Mouse (Mus musculus): ENCODE data around the gene Gja8. TPM values are rescaled to one million over a fixed set of nuclear protein-coding genes. Genes with fewer than 3 reads are reported as not detected.

Gene Gja8
- polyA plus RNA-seq, 1 experiment from 2014 or later = not detected

GRCm38 (mm10) chr3:96902336-96902999 is 23.4 kb downstream of the Gja8 start:
- DNase-seq (ENCODE audit: low spot score) (no peak), ATAC-seq (replicated peaks; ENCODE audit: low FRiP score) (no peak)
- Histone ChIP-seq H3K4me1 (replicated peaks; ENCODE audit: control insufficient read depth, insufficient read depth, low read length) (peaks cover 10% of the 10 kb centered on the region; the same call in 1 of the 2 replicates), H3K4me3 (ENCODE audit: low read depth, low read length) (no peak overlapping the region), H3K27ac (ENCODE audit: low read depth, low read length) (no peak overlapping the region), H3K4me2 (no peak overlapping the region), H3K9me3 (ENCODE audit: control insufficient read depth, low read length) (no peaks in the 10 kb centered on the region), H3K27me3 (replicated peaks; ENCODE audit: control insufficient read depth, insufficient read depth, low read length) (no peaks in the 10 kb centered on the region; the same call in 1 of the 2 replicates), H3K9ac (ENCODE audit: low read depth, low read length) (no peak overlapping the region), H3K36me3 (ENCODE audit: control insufficient read depth, insufficient read depth, low read length) (no peaks in the 10 kb centered on the region)
- 83% methylated on average over 4 of the region's 4 CpGs for WGBS

GRCm38 (mm10) chr3:96883690-96884089 is 42.1 kb downstream of the Gja8 start:
- H3K4me3 ChIP-seq (ENCODE audit: low read depth, low read length) = no peak overlapping the region
- DNase-seq (ENCODE audit: low spot score) (no peak), ATAC-seq (replicated peaks; ENCODE audit: low FRiP score) (no peak)
- peaks cover 22% of the 10 kb centered on the region for H3K36me3 ChIP-seq (ENCODE audit: control insufficient read depth, insufficient read depth, low read length)
- no peak overlapping the region for H3K9ac ChIP-seq (ENCODE audit: low read depth, low read length)
- H3K27me3 ChIP-seq (replicated peaks; ENCODE audit: control insufficient read depth, insufficient read depth, low read length) = no peaks in the 10 kb centered on the region
- 93% methylated on average over 7 of the region's 7 CpGs for WGBS
- no peaks in the 10 kb centered on the region for H3K9me3 ChIP-seq (ENCODE audit: control insufficient read depth, low read length)
- no peak overlapping the region for H3K4me2 ChIP-seq
- H3K4me1 ChIP-seq (replicated peaks; ENCODE audit: control insufficient read depth, insufficient read depth, low read length) = no peaks in the 10 kb centered on the region
- H3K27ac ChIP-seq (ENCODE audit: low read depth, low read length) = no peak overlapping the region

- ATAC-seq (replicated peaks; ENCODE audit: low FRiP score) (no peak), DNase-seq (ENCODE audit: low spot score) (no peak)
- 92% methylated on average over 14 of the region's 14 CpGs for WGBS
- no peaks in the 10 kb centered on the region for H3K4me1 ChIP-seq (replicated peaks; ENCODE audit: control insufficient read depth, insufficient read depth, low read length)
- H3K36me3 ChIP-seq (ENCODE audit: control insufficient read depth, insufficient read depth, low read length) = peaks cover 26% of the 10 kb centered on the region
- H3K9ac ChIP-seq (ENCODE audit: low read depth, low read length) = no peak overlapping the region
- no peak overlapping the region for H3K4me3 ChIP-seq (ENCODE audit: low read depth, low read length)
- no peak overlapping the region for H3K4me2 ChIP-seq
- H3K27ac ChIP-seq (ENCODE audit: low read depth, low read length) = no peak overlapping the region
- H3K27me3 ChIP-seq (replicated peaks; ENCODE audit: control insufficient read depth, insufficient read depth, low read length) = no peaks in the 10 kb centered on the region
- H3K9me3 ChIP-seq (ENCODE audit: control insufficient read depth, low read length) = no peaks in the 10 kb centered on the region
Measured at GRCm38 (mm10) chr3:96882061-96882849, 43.6 kb downstream of the Gja8 start.

- Histone ChIP-seq H3K27ac (ENCODE audit: low read depth, low read length) (no peak overlapping the region), H3K27me3 (replicated peaks; ENCODE audit: control insufficient read depth, insufficient read depth, low read length) (no peaks in the 10 kb centered on the region), H3K36me3 (ENCODE audit: control insufficient read depth, insufficient read depth, low read length) (peaks cover 26% of the 10 kb centered on the region), H3K4me2 (no peak overlapping the region), H3K9ac (ENCODE audit: low read depth, low read length) (no peak overlapping the region), H3K4me3 (ENCODE audit: low read depth, low read length) (no peak overlapping the region), H3K4me1 (replicated peaks; ENCODE audit: control insufficient read depth, insufficient read depth, low read length) (no peaks in the 10 kb centered on the region), H3K9me3 (ENCODE audit: control insufficient read depth, low read length) (no peaks in the 10 kb centered on the region)
- ATAC-seq (replicated peaks; ENCODE audit: low FRiP score) (no peak), DNase-seq (ENCODE audit: low spot score) (no peak)
- WGBS = 86% methylated on average over 6 of the region's 6 CpGs
Measured at GRCm38 (mm10) chr3:96881557-96881956, 44.3 kb downstream of the Gja8 start.

GRCm38 (mm10) chr3:96880385-96880784 is 45.4 kb downstream of the Gja8 start:
- DNase-seq (ENCODE audit: low spot score) (no peak), ATAC-seq (replicated peaks; ENCODE audit: low FRiP score) (no peak)
- H3K4me2 ChIP-seq = no peak overlapping the region
- H3K36me3 ChIP-seq (ENCODE audit: control insufficient read depth, insufficient read depth, low read length) = peaks cover 25% of the 10 kb centered on the region
- no peak overlapping the region for H3K4me3 ChIP-seq (ENCODE audit: low read depth, low read length)
- H3K27me3 ChIP-seq (replicated peaks; ENCODE audit: control insufficient read depth, insufficient read depth, low read length) = no peaks in the 10 kb centered on the region
- WGBS = 84% methylated on average over 4 of the region's 4 CpGs
- H3K9ac ChIP-seq (ENCODE audit: low read depth, low read length) = no peak overlapping the region
- no peaks in the 10 kb centered on the region for H3K4me1 ChIP-seq (replicated peaks; ENCODE audit: control insufficient read depth, insufficient read depth, low read length)
- H3K9me3 ChIP-seq (ENCODE audit: control insufficient read depth, low read length) = no peaks in the 10 kb centered on the region
- no peak overlapping the region for H3K27ac ChIP-seq (ENCODE audit: low read depth, low read length)

GRCm38 (mm10) chr3:96879536-96879935 is 46.3 kb downstream of the Gja8 start:
- Histone ChIP-seq H3K4me3 (ENCODE audit: low read depth, low read length) (no peak overlapping the region), H3K36me3 (ENCODE audit: control insufficient read depth, insufficient read depth, low read length) (peaks cover 30% of the 10 kb centered on the region), H3K9me3 (ENCODE audit: control insufficient read depth, low read length) (no peaks in the 10 kb centered on the region), H3K9ac (ENCODE audit: low read depth, low read length) (no peak overlapping the region), H3K4me2 (no peak overlapping the region), H3K4me1 (replicated peaks; ENCODE audit: control insufficient read depth, insufficient read depth, low read length) (no peaks in the 10 kb centered on the region), H3K27ac (ENCODE audit: low read depth, low read length) (no peak overlapping the region), H3K27me3 (replicated peaks; ENCODE audit: control insufficient read depth, insufficient read depth, low read length) (no peaks in the 10 kb centered on the region)
- 85% methylated on average over 9 of the region's 9 CpGs for WGBS
- DNase-seq (ENCODE audit: low spot score) (no peak), ATAC-seq (replicated peaks; ENCODE audit: low FRiP score) (no peak)

- Histone ChIP-seq H3K4me1 (replicated peaks; ENCODE audit: control insufficient read depth, insufficient read depth, low read length) (no peaks in the 10 kb centered on the region), H3K4me2 (no peak overlapping the region), H3K36me3 (ENCODE audit: control insufficient read depth, insufficient read depth, low read length) (peaks cover 23% of the 10 kb centered on the region), H3K27me3 (replicated peaks; ENCODE audit: control insufficient read depth, insufficient read depth, low read length) (no peaks in the 10 kb centered on the region), H3K9me3 (ENCODE audit: control insufficient read depth, low read length) (no peaks in the 10 kb centered on the region), H3K27ac (ENCODE audit: low read depth, low read length) (no peak overlapping the region), H3K9ac (ENCODE audit: low read depth, low read length) (no peak overlapping the region), H3K4me3 (ENCODE audit: low read depth, low read length) (no peak overlapping the region)
- WGBS = 81% methylated on average over 7 of the region's 7 CpGs
- ATAC-seq (replicated peaks; ENCODE audit: low FRiP score) (no peak), DNase-seq (ENCODE audit: low spot score) (no peak)
Measured at GRCm38 (mm10) chr3:96874808-96875571, 50.8 kb downstream of the Gja8 start.

- ATAC-seq (replicated peaks; ENCODE audit: low FRiP score) (no peak), DNase-seq (ENCODE audit: low spot score) (no peak)
- no peaks in the 10 kb centered on the region for H3K4me1 ChIP-seq (replicated peaks; ENCODE audit: control insufficient read depth, insufficient read depth, low read length)
- peaks cover 26% of the 10 kb centered on the region; the same call in 1 of the 2 replicates for H3K36me3 ChIP-seq (ENCODE audit: control insufficient read depth, insufficient read depth, low read length)
- no peak overlapping the region for H3K4me2 ChIP-seq
- no peaks in the 10 kb centered on the region for H3K27me3 ChIP-seq (replicated peaks; ENCODE audit: control insufficient read depth, insufficient read depth, low read length)
- H3K4me3 ChIP-seq (ENCODE audit: low read depth, low read length) = no peak overlapping the region
- H3K27ac ChIP-seq (ENCODE audit: low read depth, low read length) = no peak overlapping the region
- H3K9me3 ChIP-seq (ENCODE audit: control insufficient read depth, low read length) = no peaks in the 10 kb centered on the region
- H3K9ac ChIP-seq (ENCODE audit: low read depth, low read length) = no peak overlapping the region
- 92% methylated on average over 8 of the region's 8 CpGs for WGBS
Measured at GRCm38 (mm10) chr3:96872501-96872900, 53.3 kb downstream of the Gja8 start.

Measured in liver, embryonic 11.5 days (tissue).